Mouse (Mus musculus) neural tube, embryonic 15.5 days (tissue): Measurements from ENCODE around the gene Lpar5. TPM values are rescaled to one million over a fixed set of nuclear protein-coding genes. Genes with fewer than 3 reads are reported as not detected.

Experiments used
- ATAC-seq: fragments of 200-750 bp; cut with Nextera tagmentation; 2 replicates; pipeline ENCODE4 v1.8.0; 2017; ENCODE audit warnings: mild to moderate bottlenecking, moderate TSS enrichment, moderate library complexity; ENCODE audit not compliant: low FRiP score
- H3K27ac ChIP-seq: fragments of 300-500 bp; sonication (generic); replicated peaks from 2 replicates; pipeline ENCODE4 v1.5.1; 2015; ENCODE audit warnings: mild to moderate bottlenecking, inconsistent platforms
- H3K27me3 ChIP-seq: fragments of 300-500 bp; sonication (generic); replicated peaks from 2 replicates; pipeline ENCODE4 v1.6.1; 2015; ENCODE audit warnings: inconsistent platforms
- H3K36me3 ChIP-seq: fragments of 300-500 bp; sonication (generic); 2 replicates; pipeline ENCODE4 v1.6.1; 2015; ENCODE audit warnings: inconsistent platforms
- H3K4me1 ChIP-seq: fragments of 300-500 bp; sonication (generic); 2 replicates; pipeline ENCODE4 v1.6.1; 2015; ENCODE audit warnings: inconsistent platforms
- H3K4me2 ChIP-seq: fragments of 300-500 bp; sonication (generic); 2 replicates; pipeline ENCODE4 v1.6.1; 2015; ENCODE audit warnings: inconsistent platforms, mild to moderate bottlenecking, moderate library complexity
- H3K4me3 ChIP-seq: fragments of 300-500 bp; sonication (generic); replicated peaks from 2 replicates; pipeline ENCODE4 v1.5.1; 2015; ENCODE audit warnings: mild to moderate bottlenecking, inconsistent platforms
- H3K9ac ChIP-seq: fragments of 300-500 bp; sonication (generic); replicated peaks from 2 replicates; pipeline ENCODE4 v1.6.1; 2015; ENCODE audit warnings: mild to moderate bottlenecking, inconsistent platforms
- H3K9me3 ChIP-seq: fragments of 300-500 bp; sonication (generic); replicated peaks from 2 replicates; pipeline ENCODE4 v1.6.1; 2016; ENCODE audit warnings: inconsistent platforms
- WGBS: fragments of 180-500 bp; shearing (Covaris S2); methylation state at CpG from one replicate; pipeline ENCODE4 v1.1.7; 2015; ENCODE audit warnings: mixed read lengths; 5-methylcytosine and 5-hydroxymethylcytosine counted together
- polyA plus RNA-seq: library from polyadenylated mRNA; unstranded; fragments of >200 nt; fragmentation: Nextera tagmentation; extraction: Ambion mirVana; gene quantifications from 2 replicates; pipeline ENCODE4 v1.2.1, GENCODE M21; 2015

The Lpar5 gene
- polyA plus RNA-seq, 1 experiment from 2014 or later, result 1.0 TPM

DNA sequence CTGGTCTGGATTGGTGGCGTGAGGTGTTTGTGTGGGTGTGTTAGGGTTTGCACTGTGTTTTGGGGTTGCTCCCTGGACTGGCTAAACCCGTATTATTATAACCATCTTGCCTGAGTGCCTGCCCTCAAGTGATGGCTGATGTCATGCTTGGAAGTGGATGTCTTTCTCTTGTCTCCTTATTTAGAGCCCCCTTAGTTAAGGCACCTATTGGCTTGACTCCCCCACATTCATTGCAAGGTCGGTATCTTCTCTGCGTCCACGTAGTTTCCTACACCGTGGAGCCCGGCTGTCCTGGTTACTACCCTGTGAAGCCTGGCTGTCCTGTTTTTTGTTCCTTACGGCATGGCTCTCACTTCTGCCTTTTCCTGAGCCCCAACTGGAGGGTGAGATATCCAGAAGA, 30.2 kb downstream of the Lpar5 start:
- peaks cover 30% of the 10 kb centered on the region for H3K36me3 ChIP-seq
- no peak for ATAC-seq
- no peak overlapping the region for H3K27ac ChIP-seq
- peak overlapping the region; percentile 89 for H3K9ac ChIP-seq
- H3K27me3 ChIP-seq, result no peaks in the 10 kb centered on the region
- H3K9me3 ChIP-seq, result no peaks in the 10 kb centered on the region
- peaks cover 42% of the 10 kb centered on the region for H3K4me1 ChIP-seq
- H3K4me2 ChIP-seq, result peak overlapping the region; percentile 88
- peak overlapping the region; percentile 89 for H3K4me3 ChIP-seq
- 54% methylated on average over 8 of the region's 8 CpGs for WGBS

DNA sequence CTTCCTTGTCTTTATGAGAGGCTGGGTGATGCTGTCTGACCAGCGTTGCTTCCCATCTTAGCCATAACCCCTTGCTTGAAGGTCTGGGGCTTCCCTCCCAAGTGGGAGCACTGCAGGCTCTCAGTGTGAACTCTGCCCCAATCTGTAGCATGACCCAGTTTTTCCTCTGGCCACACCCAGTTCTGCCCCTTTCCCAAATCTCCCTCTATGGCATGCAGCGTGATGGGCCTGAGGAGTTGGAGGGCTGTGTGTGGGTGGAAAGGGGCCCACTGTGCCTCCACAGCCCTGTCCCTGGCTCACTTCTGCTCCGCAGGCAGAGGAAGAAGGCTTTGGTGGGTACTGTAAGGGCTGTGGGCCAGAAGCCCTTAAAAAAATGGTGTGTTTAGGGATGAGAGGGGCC, 30.8 kb downstream of the Lpar5 start:
- Histone ChIP-seq H3K9ac (peak overlapping the region; percentile 89; the same call in 1 of the 2 replicates), H3K36me3 (peaks cover 34% of the 10 kb centered on the region), H3K4me3 (peak overlapping the region; percentile 89), H3K27ac (0 out of 2 replicates have a peak overlapping the region, but pooled peaks have one; percentile 6), H3K27me3 (no peaks in the 10 kb centered on the region), H3K4me2 (peak overlapping the region; percentile 88), H3K9me3 (no peaks in the 10 kb centered on the region), H3K4me1 (peaks cover 42% of the 10 kb centered on the region)
- WGBS, result 55% methylated on average over 3 of the region's 3 CpGs
- no peak for ATAC-seq

DNA sequence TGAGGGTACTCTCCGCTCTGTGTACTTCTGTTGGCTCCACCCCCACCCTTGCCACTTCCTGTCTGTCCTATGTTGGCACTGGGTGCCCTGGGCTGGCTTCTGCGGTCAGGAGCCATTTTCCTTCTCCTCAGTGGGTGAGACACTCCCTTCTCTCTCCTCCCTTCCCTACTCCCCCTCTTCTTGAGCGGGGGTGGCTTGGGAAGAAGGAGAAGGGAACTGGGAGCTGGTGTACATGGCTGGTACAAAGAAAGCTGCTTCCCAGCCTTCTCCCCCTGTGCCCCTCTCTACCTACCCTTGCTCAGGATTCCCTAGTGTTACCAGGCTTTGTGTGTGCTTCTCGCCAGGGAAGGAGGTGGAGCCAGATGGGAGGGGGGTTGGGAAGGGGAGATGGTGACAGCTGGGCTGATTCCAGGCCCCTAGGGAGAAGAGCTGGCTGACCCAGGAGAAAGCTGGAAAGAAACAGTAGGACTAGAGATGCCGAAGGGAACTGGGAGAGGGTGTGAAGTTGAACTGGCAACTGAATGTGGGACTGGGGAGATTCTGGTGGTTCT, 31.8 kb downstream of the Lpar5 start:
- Histone ChIP-seq H3K4me1 (peaks cover 42% of the 10 kb centered on the region), H3K27me3 (no peaks in the 10 kb centered on the region), H3K4me2 (peak overlapping the region; percentile 88), H3K36me3 (peaks cover 42% of the 10 kb centered on the region), H3K9ac (peak overlapping the region; percentile 26; the same call in 1 of the 2 replicates), H3K4me3 (peak overlapping the region; percentile 89; the same call in 1 of the 2 replicates), H3K27ac (peak overlapping the region; percentile 46; the same call in 1 of the 2 replicates), H3K9me3 (no peaks in the 10 kb centered on the region)
- ATAC-seq, result no peak
- WGBS, result 28% methylated on average over 5 of the region's 5 CpGs

DNA sequence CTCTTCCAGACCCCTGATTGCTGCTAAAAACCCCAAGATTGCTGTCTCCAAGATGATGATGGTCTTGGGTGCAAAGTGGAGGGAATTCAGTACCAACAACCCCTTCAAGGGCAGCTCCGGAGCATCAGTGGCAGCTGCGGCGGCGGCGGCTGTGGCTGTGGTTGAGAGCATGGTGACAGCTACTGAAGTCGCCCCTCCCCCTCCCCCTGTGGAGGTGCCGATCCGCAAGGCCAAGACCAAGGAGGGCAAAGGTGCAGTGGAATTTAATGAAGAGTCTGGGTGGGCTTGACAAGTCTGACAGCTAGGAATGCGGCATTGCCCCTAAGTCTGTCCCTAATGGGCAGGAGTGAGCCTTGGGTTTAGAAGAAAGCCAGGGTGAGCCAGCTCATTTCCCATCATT, 33.7 kb downstream of the Lpar5 start:
- H3K9ac ChIP-seq, result no peak overlapping the region
- peaks cover 36% of the 10 kb centered on the region for H3K4me1 ChIP-seq
- no peak overlapping the region for H3K27ac ChIP-seq
- H3K4me3 ChIP-seq, result no peak overlapping the region
- WGBS, result 86% methylated on average over 9 of the region's 9 CpGs
- no peak for ATAC-seq
- H3K4me2 ChIP-seq, result no peak overlapping the region
- H3K27me3 ChIP-seq, result no peaks in the 10 kb centered on the region
- peaks cover 61% of the 10 kb centered on the region for H3K36me3 ChIP-seq
- H3K9me3 ChIP-seq, result no peaks in the 10 kb centered on the region

DNA sequence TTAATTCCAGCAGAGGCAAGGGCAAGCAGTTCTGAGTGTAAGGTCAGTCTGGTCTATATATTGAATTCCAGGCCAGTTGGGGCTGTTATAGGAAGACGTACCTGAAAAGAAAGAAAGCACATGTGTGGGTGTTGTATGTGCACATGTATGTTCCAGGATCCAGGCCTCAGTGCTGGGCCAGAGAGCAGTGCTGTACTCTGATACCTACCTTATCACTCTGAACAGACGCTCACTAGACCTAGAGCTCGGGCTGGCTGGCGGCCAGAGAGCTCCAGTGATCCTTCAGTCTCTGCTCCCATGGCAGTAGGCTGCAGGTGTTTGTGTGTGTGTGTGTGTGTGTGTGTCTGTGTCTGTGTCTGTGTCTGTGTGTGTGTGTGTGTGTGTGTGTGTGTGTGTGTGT, 36.5 kb downstream of the Lpar5 start:
- no peak overlapping the region for H3K9ac ChIP-seq
- no peak for ATAC-seq
- no peaks in the 10 kb centered on the region for H3K27me3 ChIP-seq
- H3K27ac ChIP-seq, result no peak overlapping the region
- 92% methylated on average over 4 of the region's 4 CpGs for WGBS
- no peak overlapping the region for H3K4me2 ChIP-seq
- H3K4me1 ChIP-seq, result peaks cover 15% of the 10 kb centered on the region
- peaks cover 89% of the 10 kb centered on the region for H3K36me3 ChIP-seq
- H3K4me3 ChIP-seq, result no peak overlapping the region
- no peaks in the 10 kb centered on the region for H3K9me3 ChIP-seq

DNA sequence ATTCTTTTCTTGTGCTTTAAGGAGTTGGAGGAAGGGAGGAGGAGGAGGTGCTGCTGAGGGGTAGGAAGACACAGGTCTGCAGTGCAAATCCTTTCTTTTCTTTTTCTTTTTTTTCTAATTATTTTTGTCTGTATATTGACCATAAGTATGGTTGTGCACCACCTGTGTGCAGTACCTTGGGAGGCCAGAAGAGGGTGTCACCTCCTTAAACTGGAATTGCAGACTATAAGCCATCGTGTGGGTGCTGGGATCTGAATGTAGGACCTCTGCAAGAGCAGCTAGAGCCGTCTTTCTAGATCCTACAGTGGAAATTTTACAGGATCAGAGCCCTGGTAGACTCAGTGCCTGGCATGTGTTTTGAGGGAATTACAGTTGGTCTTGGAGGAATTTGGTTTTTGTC, 40.0 kb downstream of the Lpar5 start:
- Histone ChIP-seq H3K36me3 (peaks cover 95% of the 10 kb centered on the region), H3K27me3 (no peaks in the 10 kb centered on the region), H3K4me3 (no peak overlapping the region), H3K4me2 (no peak overlapping the region), H3K4me1 (no peaks in the 10 kb centered on the region), H3K27ac (no peak overlapping the region), H3K9ac (no peak overlapping the region), H3K9me3 (no peaks in the 10 kb centered on the region)
- no peak for ATAC-seq
- WGBS, result 94% methylated on average over 2 of the region's 2 CpGs

DNA sequence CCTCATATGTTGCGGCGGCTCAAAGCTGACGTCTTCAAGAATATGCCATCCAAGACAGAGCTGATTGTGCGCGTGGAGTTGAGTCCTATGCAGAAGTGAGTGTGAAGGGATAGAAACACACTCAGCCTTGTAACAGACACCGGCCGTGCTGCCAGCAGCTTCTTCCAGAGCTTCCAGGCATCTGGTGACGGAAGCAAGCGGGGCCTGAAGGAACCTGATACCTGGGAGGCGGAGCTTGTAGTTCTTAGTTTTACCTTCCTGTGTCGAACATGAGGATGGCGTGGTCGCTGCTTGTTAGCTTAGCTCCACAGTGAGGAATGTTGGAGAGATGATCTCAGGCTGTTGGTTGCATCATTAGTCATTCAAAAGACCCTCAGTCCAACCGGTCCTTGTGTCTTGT, 41.7 kb downstream of the Lpar5 start:
- no peaks in the 10 kb centered on the region for H3K27me3 ChIP-seq
- ATAC-seq, result no peak

DNA sequence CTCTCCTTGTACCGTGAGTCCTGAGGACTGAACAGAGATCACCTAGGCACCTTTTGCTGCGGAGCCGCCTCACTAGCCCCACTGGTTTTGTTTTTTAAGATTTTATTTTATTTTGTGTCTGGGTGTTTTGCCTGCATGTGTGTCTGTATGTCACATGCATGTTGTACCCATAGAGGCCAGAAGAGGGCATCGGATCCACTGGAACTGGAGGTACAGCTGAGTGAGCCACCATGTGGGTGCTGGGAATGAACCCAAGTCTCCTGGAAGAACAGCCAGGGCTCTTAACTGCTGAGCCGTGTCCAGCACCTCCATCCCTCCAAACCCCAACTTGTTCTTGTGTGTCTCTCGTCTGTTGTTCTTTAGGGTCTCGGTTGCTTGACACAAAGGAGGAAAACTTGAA, 43.2 kb downstream of the Lpar5 start:
- WGBS, result 93% methylated on average over 7 of the region's 7 CpGs

More for the DNA sequence above, 41.7 kb downstream of the Lpar5 start:
- H3K4me3 ChIP-seq, result no peak overlapping the region
- no peak overlapping the region for H3K4me2 ChIP-seq
- H3K4me1 ChIP-seq, result no peaks in the 10 kb centered on the region
- no peaks in the 10 kb centered on the region for H3K9me3 ChIP-seq
- H3K27ac ChIP-seq, result no peak overlapping the region
- H3K36me3 ChIP-seq, result peaks cover 98% of the 10 kb centered on the region
- no peak overlapping the region for H3K9ac ChIP-seq
- 95% methylated on average over 14 of the region's 14 CpGs for WGBS

DNA sequence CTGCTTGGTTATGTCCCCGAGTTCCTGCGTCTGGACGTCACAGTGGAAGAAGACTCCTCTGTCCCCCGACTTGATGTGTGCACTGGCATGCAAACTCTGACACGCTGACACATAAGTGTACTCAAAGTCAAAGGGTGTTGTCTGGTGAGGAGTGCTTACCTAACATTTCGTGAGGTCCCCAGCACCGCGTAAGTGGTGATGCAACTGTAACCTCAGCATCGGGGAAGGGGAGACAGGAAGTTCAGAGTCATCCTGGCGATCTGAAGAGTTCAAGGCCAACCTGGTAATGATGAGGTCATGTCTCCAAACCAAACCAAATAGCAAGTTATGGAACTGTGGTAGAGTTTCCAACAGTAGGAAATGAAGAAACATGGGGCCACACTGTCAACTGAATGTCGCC, 44.8 kb downstream of the Lpar5 start:
- Histone ChIP-seq H3K36me3 (peaks cover 94% of the 10 kb centered on the region), H3K4me2 (no peak overlapping the region), H3K27ac (no peak overlapping the region), H3K9me3 (no peaks in the 10 kb centered on the region), H3K9ac (no peak overlapping the region), H3K4me1 (no peaks in the 10 kb centered on the region), H3K4me3 (no peak overlapping the region), H3K27me3 (no peaks in the 10 kb centered on the region)
- no peak for ATAC-seq
- 96% methylated on average over 11 of the region's 11 CpGs for WGBS

More for the DNA sequence above, 43.2 kb downstream of the Lpar5 start:
- Histone ChIP-seq H3K4me3 (no peak overlapping the region), H3K4me1 (no peaks in the 10 kb centered on the region), H3K36me3 (peaks cover 94% of the 10 kb centered on the region), H3K27ac (no peak overlapping the region), H3K27me3 (no peaks in the 10 kb centered on the region), H3K9ac (no peak overlapping the region), H3K9me3 (no peaks in the 10 kb centered on the region), H3K4me2 (no peak overlapping the region)
- ATAC-seq, result no peak

DNA sequence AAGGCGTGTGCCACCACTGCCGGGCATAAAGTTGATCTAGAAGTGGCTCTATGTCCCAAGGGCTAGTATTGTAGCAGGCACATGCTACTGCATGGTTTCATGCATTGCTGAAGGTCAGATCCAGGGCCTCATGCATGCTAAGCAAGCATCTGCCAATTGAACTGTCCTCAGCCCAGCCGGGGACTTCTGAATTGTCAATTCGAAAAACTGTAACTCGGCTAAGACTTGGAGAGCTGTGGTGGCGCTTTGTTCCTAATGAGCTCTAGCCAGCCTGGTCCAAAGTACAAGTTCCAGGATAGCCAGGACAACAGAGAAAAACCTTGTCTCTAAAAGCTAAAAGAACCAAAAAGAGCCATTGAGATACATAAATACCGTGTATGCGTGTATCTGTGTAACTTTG, 51.7 kb downstream of the Lpar5 start:
- 96% methylated on average over 8 of the region's 8 CpGs for WGBS
- H3K4me1 ChIP-seq, result no peaks in the 10 kb centered on the region
- no peak for ATAC-seq

DNA sequence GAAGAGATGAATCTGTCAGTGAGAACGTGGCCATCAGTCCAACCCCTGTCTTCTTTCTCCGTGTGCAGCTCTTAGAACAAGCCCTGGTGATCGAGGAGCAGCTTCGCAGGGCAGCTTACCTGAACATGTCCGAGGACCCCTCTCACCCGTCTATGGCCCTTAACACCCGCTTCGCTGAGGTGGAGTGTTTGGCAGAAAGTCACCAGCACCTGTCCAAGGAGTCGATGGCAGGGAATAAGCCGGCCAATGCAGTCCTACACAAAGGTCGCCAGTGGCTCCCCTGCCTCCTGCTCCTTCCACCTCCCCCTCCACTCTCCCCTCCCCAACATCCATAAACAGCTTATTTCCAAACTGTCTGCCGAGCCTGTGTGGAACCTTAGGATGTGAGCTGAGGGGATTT, 61.0 kb downstream of the Lpar5 start:
- Histone ChIP-seq H3K27ac (no peak overlapping the region), H3K27me3 (no peaks in the 10 kb centered on the region), H3K4me2 (no peak overlapping the region), H3K9ac (no peak overlapping the region), H3K36me3 (peaks cover 71% of the 10 kb centered on the region), H3K9me3 (no peaks in the 10 kb centered on the region), H3K4me1 (peaks cover 22% of the 10 kb centered on the region), H3K4me3 (no peak overlapping the region)
- ATAC-seq, result no peak
- WGBS, result 91% methylated on average over 12 of the region's 12 CpGs

More for the DNA sequence above, 51.7 kb downstream of the Lpar5 start:
- Histone ChIP-seq H3K36me3 (peaks cover 95% of the 10 kb centered on the region), H3K9ac (no peak overlapping the region), H3K4me3 (no peak overlapping the region), H3K4me2 (no peak overlapping the region), H3K9me3 (no peaks in the 10 kb centered on the region), H3K27ac (no peak overlapping the region), H3K27me3 (no peaks in the 10 kb centered on the region)

DNA sequence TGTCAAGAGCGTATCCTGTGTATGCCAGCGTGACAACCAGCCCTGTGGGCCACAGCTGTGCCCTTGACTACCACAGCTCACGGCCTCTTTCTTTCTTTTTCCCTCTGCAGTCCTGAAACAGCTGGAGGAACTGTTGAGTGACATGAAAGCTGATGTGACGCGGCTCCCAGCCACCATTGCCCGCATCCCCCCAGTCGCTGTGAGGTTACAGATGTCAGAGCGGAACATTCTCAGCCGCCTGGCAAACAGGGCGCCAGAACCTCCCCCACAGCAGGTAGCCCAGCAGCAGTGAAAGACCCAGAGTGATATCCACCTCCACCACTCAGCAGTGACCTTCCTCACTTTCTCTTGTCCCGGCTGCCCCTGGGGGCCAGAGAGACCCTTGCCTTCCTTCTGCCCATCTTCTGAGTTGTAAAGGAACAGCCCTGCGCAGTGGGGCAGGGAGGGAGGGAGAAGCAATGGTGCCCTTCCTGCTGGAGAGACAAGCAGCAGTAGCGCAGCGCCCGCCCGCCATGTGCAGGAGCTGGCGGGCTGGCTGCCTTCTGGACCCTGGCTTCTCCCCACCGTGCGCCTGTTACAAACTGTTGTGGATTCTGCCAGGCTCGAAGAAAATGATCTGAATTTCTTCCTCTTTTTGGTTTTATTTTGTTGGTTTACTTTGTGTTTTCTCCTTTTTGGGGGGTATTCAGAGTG, 62.1 kb downstream of the Lpar5 start:
- ATAC-seq, result no peak
- Histone ChIP-seq H3K9me3 (no peaks in the 10 kb centered on the region), H3K4me2 (no peak overlapping the region), H3K9ac (no peak overlapping the region), H3K36me3 (peaks cover 71% of the 10 kb centered on the region), H3K27ac (no peak overlapping the region), H3K4me3 (no peak overlapping the region), H3K27me3 (no peaks in the 10 kb centered on the region), H3K4me1 (peaks cover 22% of the 10 kb centered on the region)
- 86% methylated on average over 19 of the region's 20 CpGs for WGBS
